Mouse (Mus musculus) kidney, adult 2 months (tissue): Measurements from ENCODE around the gene Olfr791. TPM values are rescaled to one million over a fixed set of nuclear protein-coding genes. Genes with fewer than 3 reads are reported as not detected.

Experiments
- DNase-seq: peaks from one replicate; pipeline ENCODE4 v3.0.0; 2021
- H3K27ac ChIP-seq: fragments of 200-500 bp; 2 replicates; pipeline ENCODE4 v1.5.1; 2012; ENCODE audit warnings: low read depth, low read length, control low read depth, inconsistent platforms; ENCODE audit not compliant: insufficient read depth
- H3K27me3 ChIP-seq: fragments of 200-500 bp; replicated peaks from 2 replicates; pipeline ENCODE4 v1.6.1; 2012; ENCODE audit warnings: mild to moderate bottlenecking, moderate library complexity, low read length, inconsistent platforms; ENCODE audit not compliant: control insufficient read depth, insufficient read depth
- H3K36me3 ChIP-seq: fragments of 200-500 bp; 2 replicates; pipeline ENCODE4 v1.6.1; 2012; ENCODE audit warnings: mild to moderate bottlenecking, moderate library complexity, low read length, inconsistent platforms; ENCODE audit not compliant: control insufficient read depth, insufficient read depth
- H3K4me1 ChIP-seq: fragments of 200-500 bp; 2 replicates; pipeline ENCODE4 v1.6.1; 2011; ENCODE audit warnings: low read length; ENCODE audit not compliant: control insufficient read depth, insufficient read depth
- H3K4me3 ChIP-seq: fragments of 200-500 bp; 2 replicates; pipeline ENCODE4 v1.5.1; 2011; ENCODE audit warnings: mild to moderate bottlenecking, low read depth, low read length, control low read depth; ENCODE audit not compliant: insufficient read depth
- CTCF ChIP-seq: fragments of 200-500 bp; conservative IDR thresholded peaks from 2 replicates; pipeline ENCODE4 v1.5.1; 2011; ENCODE audit warnings: low read depth, mild to moderate bottlenecking, control low read depth, low read length, moderate library complexity, mixed read lengths; ENCODE audit not compliant: insufficient read depth, insufficient read length
- POLR2A ChIP-seq: fragments of 200-500 bp; IDR thresholded peaks from one replicate; pipeline ENCODE4 v1.6.1; 2011; ENCODE audit warnings: low read depth, low read length, control low read depth
- WGBS: fragments of 180-500 bp; shearing (Covaris S2); methylation state at CpG from one replicate; pipeline ENCODE4 v1.1.7; 2018; 5-methylcytosine and 5-hydroxymethylcytosine counted together
- polyA plus RNA-seq: library from polyadenylated mRNA; depleted of rRNA; stranded (reverse); fragments of >200 nt; gene quantifications from 2 replicates; pipeline ENCODE4 v1.2.3, GENCODE M21; 2012; rRNA removed

Olfr791 gene
- polyA plus RNA-seq, 1 experiment: not detected

DNA sequence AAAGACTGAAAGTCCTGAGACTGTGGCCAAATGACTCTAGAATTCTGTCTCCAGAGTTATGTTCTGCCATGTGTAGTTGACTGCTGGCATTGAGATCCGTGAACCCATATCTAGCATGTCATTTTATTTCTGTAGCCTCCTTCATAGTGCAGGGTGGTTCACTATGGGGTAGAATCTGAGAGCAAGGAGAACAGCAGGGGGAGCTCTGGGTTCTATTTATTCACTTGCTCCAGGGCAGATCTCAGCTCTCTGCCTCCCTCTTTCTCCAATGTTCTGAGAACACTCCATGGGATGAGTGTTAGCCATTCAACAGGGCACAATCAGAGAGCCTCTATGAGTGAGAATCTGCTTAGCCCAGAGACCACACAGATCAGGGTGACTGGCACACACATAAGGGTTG lies 27.8 kb downstream of the Olfr791 start:
- TF ChIP-seq POLR2A: no peak
- TF ChIP-seq CTCF: no peak
- Histone ChIP-seq H3K4me3 (no peak overlapping the region), H3K36me3 (no peaks in the 10 kb centered on the region), H3K27me3 (no peaks in the 10 kb centered on the region), H3K27ac (no peak overlapping the region), H3K4me1 (no peaks in the 10 kb centered on the region)
- 58% methylated on average over 1 of the region's 1 CpGs for WGBS
- DNase-seq: peak; percentile 23

DNA sequence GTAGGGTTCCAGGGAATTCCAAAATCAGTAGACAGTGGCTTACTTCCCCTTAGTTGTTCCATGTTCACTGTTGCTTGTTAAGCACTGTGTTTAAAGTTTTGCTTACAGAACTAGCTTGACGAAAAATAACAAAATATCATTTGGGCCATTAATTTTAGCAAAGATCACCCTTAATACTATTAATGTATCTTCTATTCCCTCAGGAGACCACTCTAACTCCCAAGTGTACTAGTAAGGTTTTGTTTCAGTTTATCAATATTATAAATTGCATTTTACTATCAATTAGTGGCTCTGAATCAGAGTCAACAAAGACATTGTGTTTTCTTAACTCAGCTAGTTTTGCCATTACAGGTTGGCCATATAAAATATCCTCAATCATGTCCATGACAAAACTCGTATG lies 45.8 kb downstream of the Olfr791 start, which contains the start of gene Olfr794:
Gene Olfr794, plus strand, starts transcription at position 301 of the 400 bp plus-strand sequence.
- Histone ChIP-seq H3K4me1 (no peaks in the 10 kb centered on the region), H3K36me3 (no peaks in the 10 kb centered on the region), H3K4me3 (no peak within 1 kb of the TSS), H3K27me3 (no peaks in the 10 kb centered on the region), H3K27ac (no peak within 1 kb of the TSS)
- DNase-seq: no peak
- no peak for TF ChIP-seq CTCF
- TF ChIP-seq POLR2A: no peak
- WGBS: 66% methylated on average over 2 of the region's 2 CpGs

DNA sequence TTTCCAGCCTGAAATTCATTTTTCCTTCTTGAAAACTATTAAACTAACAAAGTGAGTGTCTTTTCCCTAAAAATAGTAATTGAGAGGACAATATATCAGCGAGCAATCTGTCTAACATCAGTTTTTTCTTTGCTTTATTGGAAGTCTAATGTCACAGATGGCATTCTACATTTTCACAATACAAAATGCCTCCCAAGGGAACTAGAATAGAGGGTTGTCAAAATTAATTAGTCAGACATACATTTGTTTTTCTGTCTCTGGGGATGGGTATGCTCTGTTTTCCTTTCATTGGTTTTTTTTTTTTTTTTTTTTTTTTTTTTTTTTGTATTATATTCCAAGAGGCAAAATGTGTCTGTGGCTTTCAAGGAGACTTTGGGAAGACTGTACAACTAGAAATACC lies 55.5 kb downstream of the Olfr791 start:
- 36% methylated on average over 1 of the region's 1 CpGs for WGBS
- no peak overlapping the region for H3K4me3 ChIP-seq

More for the DNA sequence above, 55.5 kb downstream of the Olfr791 start:
- Histone ChIP-seq H3K4me1 (no peaks in the 10 kb centered on the region), H3K27ac (no peak overlapping the region), H3K36me3 (no peaks in the 10 kb centered on the region), H3K27me3 (no peaks in the 10 kb centered on the region)
- TF ChIP-seq POLR2A (no peak), CTCF (no peak)
- no peak for DNase-seq

Other genes starting within 250 kb of the Olfr791 start
- not detected in 2 replicates for gene Olfr780, start 203.7 kb upstream of the Olfr791 start, polyA plus RNA-seq
- gene Olfr781, start 192.9 kb upstream of the Olfr791 start, polyA plus RNA-seq: not detected in 2 replicates
- not detected in 2 replicates for gene Olfr782, start 172.9 kb upstream of the Olfr791 start, polyA plus RNA-seq
- not detected in 2 replicates for gene Olfr784, start 137.7 kb upstream of the Olfr791 start, polyA plus RNA-seq
- not detected in 2 replicates for gene Olfr785, start 116.4 kb upstream of the Olfr791 start, polyA plus RNA-seq
- gene Olfr786, start 94.5 kb upstream of the Olfr791 start, polyA plus RNA-seq: not detected in 2 replicates
- not detected in 2 replicates for gene Olfr787, start 59.9 kb upstream of the Olfr791 start, polyA plus RNA-seq
- gene Olfr788, start 50.8 kb upstream of the Olfr791 start, polyA plus RNA-seq: not detected in 2 replicates
- gene Olfr789, start 37.0 kb upstream of the Olfr791 start, polyA plus RNA-seq: not detected in 2 replicates
- gene Olfr790, start 23.3 kb upstream of the Olfr791 start, polyA plus RNA-seq: not detected in 2 replicates
- gene Olfr792, start 17.4 kb downstream of the Olfr791 start, polyA plus RNA-seq: not detected in 2 replicates
- gene Olfr794, start 45.9 kb downstream of the Olfr791 start, polyA plus RNA-seq: not detected in 2 replicates
- gene Olfr796, start 90.8 kb downstream of the Olfr791 start, polyA plus RNA-seq: not detected in 2 replicates
- gene Olfr798, start 106.1 kb downstream of the Olfr791 start, polyA plus RNA-seq: not detected in 2 replicates
- not detected in 2 replicates for gene Olfr799, start 115.7 kb downstream of the Olfr791 start, polyA plus RNA-seq
- not detected in 2 replicates for gene Olfr800, start 135.9 kb downstream of the Olfr791 start, polyA plus RNA-seq
- not detected in 2 replicates for gene Olfr801, start 152.1 kb downstream of the Olfr791 start, polyA plus RNA-seq
- gene Olfr802, start 166.4 kb downstream of the Olfr791 start, polyA plus RNA-seq: not detected in 2 replicates
- gene Olfr803, start 172.5 kb downstream of the Olfr791 start, polyA plus RNA-seq: not detected in 2 replicates
- gene Olfr804, start 181.4 kb downstream of the Olfr791 start, polyA plus RNA-seq: not detected in 2 replicates
- gene Olfr805, start 207.6 kb downstream of the Olfr791 start, polyA plus RNA-seq: not detected in 2 replicates
- not detected in 2 replicates for gene Olfr806, start 220.1 kb downstream of the Olfr791 start, polyA plus RNA-seq
- gene Olfr807, start 236.0 kb downstream of the Olfr791 start, polyA plus RNA-seq: not detected in 2 replicates
- gene Olfr808, start 243.7 kb downstream of the Olfr791 start, polyA plus RNA-seq: not detected in 2 replicates